Mouse (Mus musculus) adrenal gland, postnatal 10 days (tissue): ENCODE data around the gene Trub1. TPM values are rescaled to one million over a fixed set of nuclear protein-coding genes. Genes with fewer than 3 reads are reported as not detected.

ENCODE experiments used
- DNase-seq: peaks from one replicate; pipeline ENCODE4 v3.0.0; 2021; ENCODE audit warnings: mixed read lengths
- total RNA-seq, 2 experiments: library from RNA; stranded (reverse); gene quantifications; 2 replicates each; pipeline ENCODE4 v1.2.3; 2021

Trub1 gene
- total RNA-seq, 2 experiments from 2014 or later = 16.3 to 18.1 TPM

GRCm38 (mm10) chr19:57498110-57498743, 45.5 kb downstream of the Trub1 start:
- DNase-seq = no peak

GRCm38 (mm10) chr19:57498884-57499410, 46.2 kb downstream of the Trub1 start:
- no peak for DNase-seq

- DNase-seq = no peak
Measured at GRCm38 (mm10) chr19:57500254-57500653, 47.5 kb downstream of the Trub1 start.

GRCm38 (mm10) chr19:57503144-57503543, 50.4 kb downstream of the Trub1 start:
- no peak for DNase-seq

- no peak for DNase-seq
Measured at GRCm38 (mm10) chr19:57505048-57505932, 52.6 kb downstream of the Trub1 start.

GRCm38 (mm10) chr19:57506591-57506990, 53.9 kb downstream of the Trub1 start:
- DNase-seq = no peak

GRCm38 (mm10) chr19:57508261-57508788, 55.6 kb downstream of the Trub1 start:
- no peak for DNase-seq

GRCm38 (mm10) chr19:57509758-57510319, 57.1 kb downstream of the Trub1 start:
- peak; percentile 68 for DNase-seq

- DNase-seq = no peak
Measured at GRCm38 (mm10) chr19:57510836-57511235, 58.1 kb downstream of the Trub1 start.

- DNase-seq = no peak
Measured at GRCm38 (mm10) chr19:57513123-57513522, 60.4 kb downstream of the Trub1 start.

GRCm38 (mm10) chr19:57521721-57522120, 69.0 kb downstream of the Trub1 start:
- no peak for DNase-seq

- DNase-seq = no peak
Measured at GRCm38 (mm10) chr19:57523363-57523762, 70.7 kb downstream of the Trub1 start.

GRCm38 (mm10) chr19:57525693-57526092, 73.0 kb downstream of the Trub1 start:
- DNase-seq = no peak

- no peak for DNase-seq
Measured at GRCm38 (mm10) chr19:57530212-57530611, 77.5 kb downstream of the Trub1 start.

GRCm38 (mm10) chr19:57534262-57534661, 81.5 kb downstream of the Trub1 start:
- DNase-seq = no peak

- no peak for DNase-seq
Measured at GRCm38 (mm10) chr19:57536512-57536911, 83.8 kb downstream of the Trub1 start.

- no peak for DNase-seq
Measured at GRCm38 (mm10) chr19:57537510-57538182, 84.9 kb downstream of the Trub1 start.

- no peak for DNase-seq
Measured at GRCm38 (mm10) chr19:57540118-57540517, 87.4 kb downstream of the Trub1 start.
